Mouse (Mus musculus) heart, adult 18-20 months (tissue): Measurements from ENCODE around the gene Chst13. TPM values are rescaled to one million over a fixed set of nuclear protein-coding genes. Genes with fewer than 3 reads are reported as not detected.

Experiments
- DNase-seq, 2 experiments: peaks; one replicate each; pipeline ENCODE4 v3.0.0; 2021 to 2022; ENCODE audit warnings: mixed read lengths in 1 of 2
- long read RNA-seq, 2 experiments: library from polyadenylated mRNA; stranded (forward); transcript quantifications; one replicate each; pipeline ENCODE4 v2.0.0; 2021
- total RNA-seq, 2 experiments: library from RNA; stranded (reverse); gene quantifications; 2 replicates each; pipeline ENCODE4 v1.2.3; 2021

Chst13 gene
- total RNA-seq = not detected
- long read RNA-seq, experiment 1 = 0 reads
- long read RNA-seq, experiment 2 = 0 reads

DNA sequence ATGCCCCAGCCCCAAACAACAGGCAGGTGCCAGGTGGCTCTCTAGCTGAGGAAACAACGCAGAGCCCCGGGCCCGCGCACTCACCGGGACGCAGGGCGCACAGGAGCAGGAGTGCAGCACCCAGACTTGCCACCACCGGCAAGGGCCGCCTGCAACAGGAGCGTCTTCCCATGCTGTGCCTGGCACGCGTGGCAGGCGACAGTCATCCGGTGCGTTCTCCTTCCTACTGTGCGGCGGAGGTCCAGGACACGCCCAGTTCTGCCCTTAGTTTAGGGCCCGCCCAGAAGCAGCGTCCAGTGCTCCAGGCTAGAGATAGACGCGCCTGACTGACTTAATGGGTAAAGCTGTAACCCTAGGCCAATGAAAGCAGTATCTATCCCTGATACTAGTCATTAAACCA is at the start of gene Chst13:
Chst13 (minus strand) TSS at position 195 of the 400 bp plus-strand sequence.
- DNase-seq = peak; percentile 28 to 29

DNA sequence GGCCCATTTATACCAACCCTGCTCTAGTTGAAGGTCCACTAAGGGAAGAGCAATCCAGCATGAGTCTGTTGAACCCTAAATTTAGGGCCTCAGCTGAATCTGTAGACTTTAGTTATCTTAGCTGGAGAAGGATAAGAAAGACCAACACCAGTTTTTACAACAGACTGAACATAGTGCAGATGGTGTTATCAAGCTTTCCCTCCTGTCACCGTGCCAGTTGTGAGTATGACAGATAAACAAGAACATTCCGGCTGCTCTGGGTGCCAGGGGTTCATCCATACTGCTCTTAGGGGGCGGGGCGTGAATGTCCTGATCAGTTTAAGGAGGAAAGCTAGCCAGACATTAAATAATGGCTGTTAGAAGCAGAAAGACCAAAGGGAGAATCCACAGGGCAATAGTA is 49.7 kb upstream of the Chst13 start:
- peak in 1 of 2 experiments; percentile 19 for DNase-seq

DNA sequence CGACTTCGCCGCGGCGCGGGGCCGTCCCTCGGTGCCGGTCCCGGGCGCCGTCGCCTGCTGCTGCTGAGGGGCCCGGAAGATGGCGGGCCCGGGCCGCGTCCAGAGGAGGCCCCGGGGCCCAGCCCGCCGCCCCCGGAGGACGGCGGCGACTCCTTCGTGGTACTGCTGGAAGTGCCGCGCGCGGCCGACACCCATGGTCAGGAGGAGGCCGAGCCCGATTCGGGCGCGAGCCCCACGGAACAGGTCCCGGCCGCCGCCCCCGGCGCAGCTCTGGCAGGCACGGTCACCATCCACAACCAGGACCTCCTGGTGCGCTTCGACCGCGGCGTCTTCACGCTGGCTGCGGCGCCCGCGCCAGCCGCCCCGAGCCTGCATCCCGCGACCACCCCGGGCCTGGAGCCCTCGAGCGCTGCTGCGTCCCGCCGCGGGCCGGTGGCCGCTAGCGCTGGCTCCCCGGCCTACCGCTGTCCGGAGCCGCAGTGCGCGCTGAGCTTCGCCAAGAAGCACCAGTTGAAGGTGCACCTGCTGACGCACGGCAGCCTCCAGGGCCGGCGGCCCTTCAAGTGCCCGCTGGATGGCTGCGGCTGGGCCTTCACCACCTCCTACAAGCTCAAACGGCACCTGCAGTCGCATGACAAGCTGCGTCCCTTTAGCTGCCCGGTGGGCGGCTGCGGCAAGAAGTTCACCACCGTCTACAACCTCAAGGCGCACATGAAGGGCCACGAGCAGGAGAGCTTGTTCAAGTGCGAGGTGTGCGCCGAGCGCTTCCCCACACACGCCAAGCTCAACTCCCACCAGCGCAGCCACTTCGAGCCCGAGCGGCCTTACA is 45.0 kb upstream of the Chst13 start:
- DNase-seq = peak in 1 of 2 experiments; percentile 38

DNA sequence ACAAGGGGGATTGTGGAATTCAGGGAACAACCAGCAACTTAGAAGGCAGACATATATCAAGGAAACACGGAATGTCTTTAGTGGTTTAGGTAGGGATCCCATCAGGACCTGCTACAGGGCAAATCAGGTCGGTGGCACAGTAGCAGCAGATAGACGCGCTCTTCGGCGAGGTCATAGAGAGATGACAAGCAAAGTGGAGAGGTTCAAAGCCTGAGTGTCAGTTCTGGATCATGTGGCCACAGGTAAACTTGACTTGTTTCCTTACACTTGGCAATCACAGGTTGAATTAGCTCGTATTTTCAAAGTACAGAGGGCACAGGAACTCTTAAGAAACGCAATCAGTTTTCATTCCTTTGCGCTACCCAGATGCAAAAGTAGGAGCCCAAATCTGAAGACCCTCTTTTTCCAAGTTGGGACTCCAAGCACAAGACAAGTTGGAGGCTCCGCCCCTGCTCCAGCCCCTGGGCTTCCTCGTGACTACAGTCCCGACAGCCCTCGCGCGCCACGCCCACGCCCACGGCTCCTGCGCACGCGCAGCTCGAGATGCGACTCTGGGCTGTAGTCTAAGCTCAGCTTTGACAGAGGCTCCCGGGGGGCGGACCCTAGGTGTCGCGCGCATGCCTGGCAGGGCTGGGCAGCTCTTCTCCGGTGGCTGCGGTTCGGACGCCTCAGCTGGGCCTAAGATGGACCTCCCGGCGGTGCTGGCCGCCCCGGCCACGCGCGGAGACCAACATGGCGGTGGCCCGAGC is 44.2 kb upstream of the Chst13 start, which contains the start of gene Zxdc:
Zxdc (plus strand) TSS at position 517 of the 749 bp plus-strand sequence.
- DNase-seq = peak; percentile 100

DNA sequence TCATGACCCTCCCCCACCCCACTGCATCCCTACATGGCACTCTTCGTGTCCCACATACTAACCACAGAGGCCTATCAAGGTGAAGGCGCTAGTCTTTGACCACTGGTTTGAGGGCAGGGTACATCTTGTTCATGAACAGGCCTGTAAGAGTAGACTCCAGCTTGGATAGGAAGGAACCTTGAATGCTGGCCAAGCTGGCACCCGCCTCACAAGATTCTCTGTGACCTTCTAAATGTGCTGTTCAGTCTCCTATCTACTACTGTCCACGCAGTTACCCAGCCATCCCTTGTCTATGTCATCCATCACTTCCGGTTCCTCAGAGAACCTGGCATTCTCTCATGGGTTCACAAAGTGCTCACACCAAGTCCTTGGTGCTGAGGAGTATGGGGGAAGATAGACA is 38.3 kb upstream of the Chst13 start:
- no peak for DNase-seq

DNA sequence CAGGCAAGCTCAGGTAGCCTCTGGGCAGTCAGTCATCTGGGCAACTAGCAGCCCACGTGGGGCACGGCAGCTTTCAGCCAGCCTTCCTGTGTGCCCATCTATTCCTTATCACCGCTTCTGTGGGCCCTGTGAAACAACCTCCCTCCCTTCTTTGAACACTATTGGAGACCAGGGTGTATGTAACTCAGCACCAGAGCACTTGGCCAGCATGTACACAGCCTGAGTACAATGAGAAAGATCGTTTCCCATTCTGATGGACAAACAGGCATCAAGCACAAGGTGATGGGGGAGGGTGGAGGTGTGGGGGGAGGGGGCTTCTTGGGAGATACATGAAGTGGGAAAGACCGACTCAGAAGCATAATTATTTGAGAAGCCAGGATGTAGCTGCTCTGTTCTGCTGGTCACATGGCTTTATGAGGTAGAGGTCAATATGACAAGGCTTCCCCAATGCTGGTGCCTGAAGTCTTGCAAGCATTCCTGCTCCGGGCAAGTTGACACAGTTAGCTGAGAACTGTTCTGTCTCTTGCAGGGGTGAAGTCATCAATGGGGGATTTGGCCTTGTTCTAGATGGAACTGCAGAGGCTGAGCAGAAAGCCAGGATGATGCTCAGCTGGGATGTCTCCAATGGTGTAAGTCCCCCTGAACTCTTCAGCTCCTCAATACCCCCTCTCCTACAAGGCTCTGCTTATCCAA is 36.1 kb upstream of the Chst13 start:
- no peak for DNase-seq

DNA sequence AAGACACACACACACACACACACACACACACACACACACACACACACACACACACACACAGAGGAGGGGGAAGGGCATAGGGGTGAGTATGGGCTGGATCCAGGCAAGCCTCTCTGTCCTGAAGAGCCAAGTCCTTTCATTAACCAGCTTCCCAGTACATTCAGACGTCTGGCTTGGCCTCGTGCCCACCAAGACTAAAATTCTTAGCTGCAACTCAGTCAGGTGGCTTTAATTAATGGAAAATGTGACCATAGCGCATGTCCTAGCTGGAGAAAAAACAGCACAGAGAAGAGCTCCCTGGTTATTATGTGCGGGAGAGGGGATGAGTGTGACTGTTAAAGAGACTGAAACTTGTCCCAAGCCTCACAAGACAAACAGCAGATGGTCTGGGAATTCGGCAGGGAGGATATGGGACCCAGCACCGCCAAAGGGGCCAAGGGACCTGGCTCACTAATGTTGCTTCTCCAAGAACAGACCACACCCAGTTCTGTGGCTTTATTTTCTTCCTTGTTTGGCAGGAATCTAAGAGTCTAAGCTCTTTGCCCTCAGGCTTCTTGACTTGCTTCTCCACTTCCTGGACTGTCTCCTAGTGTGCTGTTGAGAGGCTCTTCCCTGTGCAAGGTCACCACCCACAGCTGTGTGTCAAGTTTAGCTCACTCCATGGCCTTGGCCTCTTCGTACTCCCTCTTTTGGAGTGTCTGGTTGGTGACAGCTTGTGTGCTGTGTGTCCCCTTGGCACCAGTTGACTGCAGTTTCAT is 35.2 kb upstream of the Chst13 start:
- peak; percentile 77 to 84 for DNase-seq

DNA sequence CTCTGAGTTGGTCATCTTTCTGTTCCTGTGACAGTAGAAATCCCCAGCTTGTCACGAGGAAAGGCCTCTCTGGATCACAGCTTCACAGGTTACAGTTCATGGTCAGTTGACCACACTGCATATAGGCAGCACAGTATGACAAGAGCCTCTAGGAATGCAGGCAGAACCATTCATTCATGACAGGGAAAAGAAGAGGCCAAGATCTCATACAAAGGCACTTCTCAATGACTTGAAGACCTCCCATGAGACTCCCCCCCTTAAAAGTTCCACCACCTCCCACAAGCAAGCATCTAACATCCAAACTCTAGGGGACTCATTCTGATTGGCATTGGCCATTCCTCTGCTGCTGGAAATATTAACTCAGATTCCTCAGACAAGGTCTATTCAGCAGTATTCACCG is 34.5 kb upstream of the Chst13 start:
- DNase-seq = no peak

DNA sequence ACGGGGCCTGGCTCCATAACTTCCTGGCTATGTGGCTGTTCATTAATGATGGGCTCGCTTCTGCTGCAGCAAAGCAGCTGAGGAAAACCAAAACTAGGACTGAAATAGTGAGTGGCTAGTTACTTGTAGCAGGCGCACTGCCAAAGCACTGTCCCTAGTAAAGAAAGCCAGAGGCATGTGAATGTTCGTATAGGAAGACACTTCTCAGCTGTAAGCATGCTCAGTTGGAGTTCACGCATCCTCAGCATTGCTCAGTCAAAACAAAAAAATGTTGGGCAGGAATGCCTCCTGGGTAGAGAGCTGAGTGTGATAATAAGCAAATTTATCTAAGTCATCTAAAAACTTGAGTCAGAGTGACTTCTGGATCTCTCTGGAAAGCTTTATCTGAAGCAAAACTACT is 33.2 kb upstream of the Chst13 start:
- no peak for DNase-seq

DNA sequence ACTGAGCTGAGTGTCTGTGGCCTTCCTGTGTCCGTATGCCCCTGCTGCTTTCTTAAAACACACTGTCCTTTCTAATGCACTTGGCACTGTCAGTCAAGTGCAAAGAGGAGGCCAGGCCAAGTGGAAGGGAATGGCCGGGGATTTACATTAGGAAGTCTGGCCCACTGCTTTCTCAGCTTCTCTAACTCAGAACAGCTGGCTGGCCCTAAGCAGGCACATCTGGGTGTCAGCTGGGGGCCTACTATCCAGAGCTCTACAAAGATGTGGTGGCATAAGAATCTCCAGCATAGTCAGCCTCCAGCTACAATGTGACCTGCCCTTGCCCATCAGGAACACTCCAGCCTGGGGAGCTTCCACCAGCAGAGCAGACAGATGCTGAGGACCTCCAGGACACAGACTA is 25.0 kb upstream of the Chst13 start:
- DNase-seq = no peak

DNA sequence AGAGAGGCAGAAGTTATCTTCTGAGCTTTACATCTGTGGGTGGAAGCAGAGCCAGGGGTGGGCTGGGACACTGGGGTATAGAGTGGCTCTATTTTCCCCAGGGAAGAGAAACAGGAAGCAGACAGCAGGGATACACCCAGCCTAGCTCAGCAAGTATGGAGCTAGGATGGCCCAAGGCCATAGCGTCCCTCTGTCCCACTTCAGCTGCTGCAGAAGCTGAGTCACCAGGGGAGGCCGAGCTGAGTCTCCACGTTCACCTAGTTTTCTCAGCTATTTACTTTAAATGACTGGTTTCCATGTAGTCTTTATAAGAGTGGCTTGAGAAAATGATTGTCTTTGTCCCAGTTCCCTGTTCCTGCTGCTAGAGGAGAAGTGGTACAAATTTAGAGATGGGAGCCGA is 23.5 kb upstream of the Chst13 start:
- DNase-seq = no peak

DNA sequence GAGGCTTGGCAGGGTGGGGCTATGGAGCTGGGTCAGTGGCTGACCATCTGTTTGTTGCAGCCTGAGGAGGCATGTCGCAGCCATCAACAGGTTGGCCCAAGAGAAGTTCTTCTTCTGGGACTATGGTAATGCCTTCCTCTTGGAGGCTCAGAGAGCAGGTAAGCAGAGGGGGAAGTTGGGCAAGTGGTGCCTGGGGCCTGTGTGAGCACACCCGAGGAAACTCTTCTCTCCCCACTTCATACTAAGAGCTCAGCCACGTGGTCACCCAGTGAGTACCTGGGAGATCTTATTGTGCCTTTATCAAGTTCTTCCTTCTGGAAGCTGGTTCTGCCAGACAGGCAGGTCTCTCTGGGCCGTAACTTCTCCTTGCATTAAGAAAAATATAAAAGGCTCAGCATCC is 22.2 kb upstream of the Chst13 start:
- DNase-seq = no peak

DNA sequence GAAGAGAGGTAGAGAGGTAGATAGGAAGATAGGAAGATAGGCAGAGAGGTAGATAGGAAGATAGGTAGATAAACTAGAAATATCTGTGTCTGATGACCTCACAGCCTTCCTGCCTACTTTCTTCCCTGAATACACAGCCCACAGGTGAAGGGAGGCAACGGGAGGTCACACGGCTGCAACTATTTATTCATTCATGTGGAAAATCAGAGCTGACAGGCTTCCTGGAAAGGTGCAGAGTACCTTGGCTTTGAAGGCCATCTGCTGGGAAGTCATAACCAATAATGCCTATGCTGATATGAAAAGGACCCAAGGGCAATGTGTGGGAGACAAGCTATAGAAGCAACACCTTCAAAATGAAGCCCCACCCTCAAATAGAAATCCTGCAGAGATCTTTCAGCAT is 17.4 kb upstream of the Chst13 start:
- DNase-seq = no peak

DNA sequence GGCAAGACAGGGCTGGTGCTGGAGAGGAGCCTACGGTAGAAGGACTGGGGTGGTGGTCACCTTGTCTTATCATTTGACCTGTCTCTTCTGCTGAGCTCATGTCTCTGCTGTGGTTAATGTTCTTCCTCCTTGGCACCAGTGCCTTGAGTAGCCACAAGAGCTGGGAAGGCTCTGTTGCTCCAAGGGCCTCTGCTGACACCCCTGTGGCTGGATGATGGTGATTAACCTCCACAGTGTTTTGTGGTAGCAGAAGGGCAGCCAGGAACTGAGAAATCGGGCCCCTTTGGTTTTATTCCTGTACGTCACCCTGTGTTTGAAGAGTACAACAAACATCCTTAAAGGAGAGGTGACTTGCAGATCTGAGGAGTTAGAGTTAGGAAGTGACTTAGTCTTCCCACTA is 9.3 kb upstream of the Chst13 start:
- DNase-seq = no peak

DNA sequence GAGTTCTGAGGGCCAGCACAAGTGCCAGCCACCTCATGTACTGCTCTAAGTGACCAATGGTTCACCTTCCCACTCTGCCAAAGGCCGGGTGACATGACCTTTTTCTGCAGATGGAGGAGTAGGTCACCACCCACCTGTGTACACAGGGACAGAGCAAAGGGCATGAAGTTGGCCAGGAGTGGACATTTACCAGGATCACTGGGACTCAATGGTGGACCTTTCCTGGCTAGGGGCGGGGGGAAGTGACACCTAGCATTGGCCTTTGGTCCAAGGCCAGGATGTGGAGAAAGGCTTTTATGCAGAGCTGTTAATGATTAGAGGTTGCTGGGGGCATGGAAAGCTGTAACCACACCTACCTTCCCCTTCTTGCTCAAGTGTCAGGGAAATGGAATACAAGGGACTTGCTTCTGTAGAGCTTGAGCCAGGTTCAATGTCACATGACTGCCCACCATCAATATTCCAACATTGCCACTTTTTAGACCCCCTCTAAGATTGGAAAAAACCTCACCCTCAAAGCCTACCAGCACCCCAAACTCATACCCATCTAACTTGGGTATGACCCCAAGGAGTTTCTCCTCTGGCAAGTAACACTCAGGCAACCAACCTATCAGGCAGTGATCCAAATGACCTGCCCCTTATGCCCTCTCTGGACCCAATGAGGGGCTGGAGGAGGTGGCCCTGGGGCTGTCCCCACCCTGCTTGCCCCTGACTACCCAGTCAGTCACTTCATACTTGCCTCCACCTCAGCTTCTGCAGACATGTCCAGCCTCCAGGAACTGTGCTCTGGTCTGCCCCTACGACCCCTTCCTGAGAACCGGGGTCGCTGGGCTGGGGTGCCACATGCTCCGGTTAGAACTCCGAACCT is 7.8 kb upstream of the Chst13 start, which contains the start of gene Uroc1:
Uroc1 (plus strand) TSS at position 724 of the 865 bp plus-strand sequence.
- no peak for DNase-seq

DNA sequence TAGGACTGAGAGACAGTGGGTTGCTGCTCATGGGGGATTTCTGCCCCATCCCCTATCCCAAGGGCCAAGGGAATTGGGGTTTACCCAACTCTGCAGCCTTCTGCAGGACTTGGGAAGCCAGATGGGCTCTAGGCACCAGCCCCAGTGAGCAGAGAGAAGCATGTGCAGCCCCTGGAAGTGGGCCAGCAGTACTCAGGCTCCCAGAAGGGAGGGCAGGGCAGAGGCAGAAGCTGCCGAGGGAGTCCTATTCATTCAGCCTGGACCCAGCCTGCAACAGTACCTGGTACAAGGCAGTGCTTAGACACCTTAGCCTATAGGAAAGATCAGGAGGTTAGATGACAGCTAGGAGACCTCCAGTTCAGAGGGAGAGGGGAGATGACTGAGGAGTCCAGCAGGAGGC is 5.0 kb upstream of the Chst13 start:
- DNase-seq = peak; percentile 68 to 69

DNA sequence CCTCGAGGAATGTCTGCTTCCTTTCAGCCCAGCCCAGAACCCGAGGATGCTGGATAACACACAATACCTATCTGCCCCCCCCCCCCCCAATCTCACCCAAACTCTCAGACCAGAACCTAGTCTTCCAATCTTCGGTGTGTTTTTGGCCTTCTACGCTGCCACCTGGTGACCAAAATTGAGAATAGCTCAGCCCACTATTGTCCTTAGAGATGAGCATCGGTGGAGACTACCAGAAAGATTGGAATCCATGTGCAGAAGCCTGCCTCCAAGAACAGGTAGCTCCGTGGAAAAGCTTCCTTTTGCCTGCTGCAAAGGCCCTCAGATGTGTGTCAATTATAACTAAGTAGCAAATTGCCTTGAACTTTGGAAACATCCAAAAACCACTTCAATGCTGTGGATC is 2.7 kb upstream of the Chst13 start:
- peak in 1 of 2 experiments; percentile 47 for DNase-seq

DNA sequence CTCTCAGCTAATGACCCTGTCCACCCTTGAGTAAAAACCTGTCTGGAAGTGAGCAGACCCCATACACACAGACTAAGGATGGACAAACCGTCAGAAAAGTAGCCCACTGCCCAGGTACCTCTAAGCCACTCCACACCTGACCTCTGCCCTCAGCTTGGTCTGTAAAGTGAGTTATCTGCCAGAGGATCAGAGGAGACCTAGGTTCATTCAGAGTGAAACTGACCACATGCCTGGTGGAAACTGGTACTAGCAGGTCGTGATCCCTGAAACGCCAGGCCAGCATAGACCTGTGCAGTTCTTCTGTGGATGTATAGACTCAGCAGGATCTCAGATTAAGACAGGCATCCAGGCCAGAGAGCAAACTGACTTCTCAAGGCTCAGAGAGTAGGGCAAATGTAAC is 522 bp downstream of the Chst13 start:
- no peak for DNase-seq

DNA sequence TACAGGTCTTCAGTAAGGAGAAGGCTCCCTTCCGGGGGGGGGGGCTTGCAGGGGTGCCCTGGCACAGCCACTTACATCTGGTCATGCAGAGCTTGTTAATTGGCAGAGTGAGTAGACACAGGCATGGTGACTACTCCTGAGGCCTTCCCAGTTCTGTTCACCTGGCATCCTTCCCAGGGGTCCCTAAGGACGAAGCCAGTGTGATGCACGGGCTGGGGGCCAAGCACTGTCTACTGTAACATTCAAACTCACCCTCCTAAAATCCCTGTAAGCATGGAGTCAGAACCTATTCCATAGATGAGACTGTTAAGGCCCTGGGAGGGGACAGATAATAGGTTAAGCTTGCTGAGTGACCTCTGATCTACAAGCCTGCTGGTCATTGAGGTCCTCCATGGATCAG is 959 bp downstream of the Chst13 start:
- DNase-seq = no peak

DNA sequence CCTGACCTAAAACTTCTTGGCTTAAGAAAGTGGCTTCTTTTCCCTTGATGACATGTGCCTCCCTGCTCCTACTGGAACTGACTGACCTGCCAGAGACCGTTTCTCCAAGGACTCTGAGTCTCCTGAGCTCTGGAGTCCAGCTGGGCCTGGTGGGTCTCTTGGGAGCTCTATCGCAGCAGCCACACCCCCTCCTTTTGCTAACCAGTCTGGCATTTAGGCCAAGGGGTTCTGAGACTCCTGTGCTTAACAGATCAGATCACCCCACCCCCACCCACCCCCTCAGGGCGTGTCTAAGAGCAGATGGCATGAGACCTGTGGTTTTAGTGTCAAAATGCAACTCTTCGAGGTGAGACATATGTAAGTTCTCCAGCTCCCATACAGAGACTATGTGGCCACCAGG is 3.2 kb downstream of the Chst13 start:
- no peak for DNase-seq

DNA sequence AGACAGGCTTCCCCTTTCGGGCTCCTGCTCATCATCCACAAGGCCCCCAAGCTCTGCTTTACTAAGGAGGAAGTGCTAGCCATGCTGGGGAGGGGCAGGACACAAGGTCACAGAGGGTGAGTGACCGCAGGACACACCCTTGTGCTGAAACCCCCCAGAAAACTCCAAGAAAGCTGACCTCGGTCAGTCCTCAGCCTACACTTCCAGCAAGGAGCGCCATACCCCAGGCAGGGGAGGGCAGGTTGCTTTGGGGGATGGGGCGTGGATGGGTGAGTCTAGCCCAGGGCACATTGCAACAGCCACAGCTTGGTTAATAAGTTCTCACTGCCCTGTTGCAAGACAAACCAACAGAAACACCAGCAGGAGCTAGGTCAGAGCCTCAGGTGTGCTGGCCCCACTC is 4.6 kb downstream of the Chst13 start:
- DNase-seq = no peak
